Mouse (Mus musculus): ENCODE measurements around the gene Lamb1. TPM values are rescaled to one million over a fixed set of nuclear protein-coding genes. Genes with fewer than 3 reads are reported as not detected.

Gene Lamb1
- polyA plus RNA-seq, 1 experiment, result 142 TPM

- H3K9me3 ChIP-seq (replicated peaks; ENCODE audit: control insufficient read depth, insufficient read depth, low read length, poor library complexity, severe bottlenecking), result no peaks in the 10 kb centered on the region
- H3K27ac ChIP-seq (ENCODE audit: insufficient read depth, low read length), result no peak overlapping the region
- no peak overlapping the region for H3K4me3 ChIP-seq (ENCODE audit: low read depth, low read length)
- peaks cover 6% of the 10 kb centered on the region; the same call in 1 of the 2 replicates for H3K36me3 ChIP-seq (ENCODE audit: control insufficient read depth, insufficient read depth, low read length, poor library complexity, severe bottlenecking)
- no peak overlapping the region for H3K9ac ChIP-seq (ENCODE audit: low read depth, poor library complexity, severe bottlenecking)
- no peaks in the 10 kb centered on the region for H3K4me1 ChIP-seq (ENCODE audit: control insufficient read depth, insufficient read depth, low read length)
- TF ChIP-seq POLR2A (IDR thresholded peaks at IDR 0.05; ENCODE audit: insufficient read depth, low read length) (no peak), EP300 (IDR thresholded peaks at IDR 0.05; ENCODE audit: insufficient read depth, low read depth, low read length) (no peak), CTCF (IDR thresholded peaks at IDR 0.05; ENCODE audit: low read depth, low read length) (no peak)
- H3K27me3 ChIP-seq (ENCODE audit: control insufficient read depth, insufficient read depth, low read length, poor library complexity, severe bottlenecking), result no peaks in the 10 kb centered on the region
Measured at GRCm38 (mm10) chr12:31281100-31281591, 16.1 kb downstream of the Lamb1 start.

DNA sequence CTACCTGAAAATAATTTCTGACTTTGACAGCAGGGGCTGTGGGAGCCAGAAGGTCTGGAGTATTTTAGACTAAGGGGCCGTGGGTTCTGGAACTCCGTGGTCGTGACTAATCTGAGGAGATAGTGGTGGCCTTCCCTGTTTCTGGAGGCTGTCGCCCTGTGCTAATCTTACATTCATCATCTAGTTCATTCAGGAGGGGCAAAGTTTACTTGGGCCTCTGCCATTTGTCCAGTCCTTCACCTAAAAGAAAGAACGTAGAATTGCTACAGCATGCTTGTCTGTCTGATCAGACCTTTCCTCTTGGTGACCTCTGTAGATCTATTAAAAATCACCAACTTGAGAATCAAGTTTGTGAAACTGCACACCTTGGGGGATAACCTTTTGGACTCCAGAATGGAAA is 17.2 kb downstream of the Lamb1 start:
- Histone ChIP-seq H3K4me1 (ENCODE audit: control insufficient read depth, insufficient read depth, low read length) (no peaks in the 10 kb centered on the region), H3K9me3 (replicated peaks; ENCODE audit: control insufficient read depth, insufficient read depth, low read length, poor library complexity, severe bottlenecking) (no peaks in the 10 kb centered on the region), H3K4me3 (ENCODE audit: low read depth, low read length) (no peak overlapping the region), H3K9ac (ENCODE audit: low read depth, poor library complexity, severe bottlenecking) (no peak overlapping the region), H3K27me3 (ENCODE audit: control insufficient read depth, insufficient read depth, low read length, poor library complexity, severe bottlenecking) (no peaks in the 10 kb centered on the region), H3K27ac (ENCODE audit: insufficient read depth, low read length) (no peak overlapping the region), H3K36me3 (ENCODE audit: control insufficient read depth, insufficient read depth, low read length, poor library complexity, severe bottlenecking) (peaks cover 4% of the 10 kb centered on the region; the same call in 1 of the 2 replicates)
- TF ChIP-seq POLR2A (IDR thresholded peaks at IDR 0.05; ENCODE audit: insufficient read depth, low read length) (no peak), EP300 (IDR thresholded peaks at IDR 0.05; ENCODE audit: insufficient read depth, low read depth, low read length) (no peak), CTCF (IDR thresholded peaks at IDR 0.05; ENCODE audit: low read depth, low read length) (no peak)

DNA sequence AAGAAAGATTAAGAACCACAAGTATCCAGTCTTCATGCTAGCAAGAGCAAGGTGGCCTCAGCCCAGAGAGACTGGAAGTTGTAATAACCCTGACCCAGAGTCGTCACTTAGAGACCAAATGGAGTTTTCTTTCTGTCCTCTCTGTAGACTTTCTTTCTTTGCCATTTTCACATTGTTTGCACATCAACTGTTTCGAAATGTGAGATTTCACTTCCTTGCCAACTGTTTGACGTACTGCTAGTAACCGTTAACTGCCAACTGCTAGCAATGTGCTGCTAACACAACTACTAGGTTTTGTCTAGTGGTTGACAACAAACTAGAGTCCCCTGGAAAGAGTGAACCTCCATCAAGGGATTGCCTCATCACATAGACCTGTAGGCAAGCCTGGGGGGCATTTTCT is 18.1 kb downstream of the Lamb1 start:
- no peaks in the 10 kb centered on the region for H3K9me3 ChIP-seq (replicated peaks; ENCODE audit: control insufficient read depth, insufficient read depth, low read length, poor library complexity, severe bottlenecking)
- no peak overlapping the region for H3K27ac ChIP-seq (ENCODE audit: insufficient read depth, low read length)
- no peaks in the 10 kb centered on the region for H3K4me1 ChIP-seq (ENCODE audit: control insufficient read depth, insufficient read depth, low read length)
- peaks cover 8% of the 10 kb centered on the region; the same call in 1 of the 2 replicates for H3K36me3 ChIP-seq (ENCODE audit: control insufficient read depth, insufficient read depth, low read length, poor library complexity, severe bottlenecking)
- TF ChIP-seq EP300 (IDR thresholded peaks at IDR 0.05; ENCODE audit: insufficient read depth, low read depth, low read length), result no peak
- no peak for TF ChIP-seq CTCF (IDR thresholded peaks at IDR 0.05; ENCODE audit: low read depth, low read length)
- TF ChIP-seq POLR2A (IDR thresholded peaks at IDR 0.05; ENCODE audit: insufficient read depth, low read length), result no peak
- no peak overlapping the region for H3K4me3 ChIP-seq (ENCODE audit: low read depth, low read length)
- H3K9ac ChIP-seq (ENCODE audit: low read depth, poor library complexity, severe bottlenecking), result no peak overlapping the region
- H3K27me3 ChIP-seq (ENCODE audit: control insufficient read depth, insufficient read depth, low read length, poor library complexity, severe bottlenecking), result no peaks in the 10 kb centered on the region

DNA sequence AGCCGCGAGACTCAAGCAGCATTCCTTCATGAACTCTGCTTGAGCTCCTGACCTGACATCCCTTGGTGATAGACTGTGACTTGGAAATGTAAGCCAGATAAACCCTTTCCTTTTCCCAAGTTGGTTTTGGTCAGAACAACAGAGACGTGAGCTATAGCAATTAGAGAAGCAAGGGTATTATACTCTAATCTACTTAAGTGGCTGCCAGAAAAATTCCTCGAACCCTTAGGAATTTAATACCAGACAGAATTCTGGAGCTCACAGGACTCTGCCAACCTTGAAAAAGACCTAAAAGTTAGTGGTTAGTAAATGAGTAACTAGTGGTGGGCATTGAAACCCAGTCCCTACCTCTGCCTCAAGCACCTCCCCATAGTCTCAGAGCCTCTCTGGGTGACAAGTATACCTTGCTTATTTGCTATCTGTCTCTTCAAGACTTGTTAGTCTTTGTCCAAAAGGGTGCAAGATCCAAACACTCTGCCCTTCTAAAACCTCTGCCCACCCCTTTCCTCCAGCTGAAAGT is 18.6 kb downstream of the Lamb1 start:
- Histone ChIP-seq H3K36me3 (ENCODE audit: control insufficient read depth, insufficient read depth, low read length, poor library complexity, severe bottlenecking) (peaks cover 7% of the 10 kb centered on the region; the same call in 1 of the 2 replicates), H3K4me3 (ENCODE audit: low read depth, low read length) (no peak overlapping the region), H3K9ac (ENCODE audit: low read depth, poor library complexity, severe bottlenecking) (no peak overlapping the region), H3K27ac (ENCODE audit: insufficient read depth, low read length) (no peak overlapping the region), H3K27me3 (ENCODE audit: control insufficient read depth, insufficient read depth, low read length, poor library complexity, severe bottlenecking) (no peaks in the 10 kb centered on the region), H3K4me1 (ENCODE audit: control insufficient read depth, insufficient read depth, low read length) (no peaks in the 10 kb centered on the region), H3K9me3 (replicated peaks; ENCODE audit: control insufficient read depth, insufficient read depth, low read length, poor library complexity, severe bottlenecking) (no peaks in the 10 kb centered on the region)
- TF ChIP-seq EP300 (IDR thresholded peaks at IDR 0.05; ENCODE audit: insufficient read depth, low read depth, low read length), result no peak
- TF ChIP-seq POLR2A (IDR thresholded peaks at IDR 0.05; ENCODE audit: insufficient read depth, low read length), result no peak
- TF ChIP-seq CTCF (IDR thresholded peaks at IDR 0.05; ENCODE audit: low read depth, low read length), result no peak

- H3K9ac ChIP-seq (ENCODE audit: low read depth, poor library complexity, severe bottlenecking), result no peak overlapping the region
- H3K4me3 ChIP-seq (ENCODE audit: low read depth, low read length), result no peak overlapping the region
- no peak overlapping the region for H3K27ac ChIP-seq (ENCODE audit: insufficient read depth, low read length)
- TF ChIP-seq CTCF (IDR thresholded peaks at IDR 0.05; ENCODE audit: low read depth, low read length), result no peak
- no peak for TF ChIP-seq POLR2A (IDR thresholded peaks at IDR 0.05; ENCODE audit: insufficient read depth, low read length)
- no peak for TF ChIP-seq EP300 (IDR thresholded peaks at IDR 0.05; ENCODE audit: insufficient read depth, low read depth, low read length)
- H3K4me1 ChIP-seq (ENCODE audit: control insufficient read depth, insufficient read depth, low read length), result peaks cover 3% of the 10 kb centered on the region
- no peaks in the 10 kb centered on the region for H3K9me3 ChIP-seq (replicated peaks; ENCODE audit: control insufficient read depth, insufficient read depth, low read length, poor library complexity, severe bottlenecking)
- H3K36me3 ChIP-seq (ENCODE audit: control insufficient read depth, insufficient read depth, low read length, poor library complexity, severe bottlenecking), result peaks cover 12% of the 10 kb centered on the region
- H3K27me3 ChIP-seq (ENCODE audit: control insufficient read depth, insufficient read depth, low read length, poor library complexity, severe bottlenecking), result no peaks in the 10 kb centered on the region
Measured at GRCm38 (mm10) chr12:31289046-31289445, 24.0 kb downstream of the Lamb1 start.

GRCm38 (mm10) chr12:31290951-31291350 is 25.9 kb downstream of the Lamb1 start:
- TF ChIP-seq POLR2A (IDR thresholded peaks at IDR 0.05; ENCODE audit: insufficient read depth, low read length), result no peak
- TF ChIP-seq CTCF (IDR thresholded peaks at IDR 0.05; ENCODE audit: low read depth, low read length), result no peak
- no peak for TF ChIP-seq EP300 (IDR thresholded peaks at IDR 0.05; ENCODE audit: insufficient read depth, low read depth, low read length)
- Histone ChIP-seq H3K9me3 (replicated peaks; ENCODE audit: control insufficient read depth, insufficient read depth, low read length, poor library complexity, severe bottlenecking) (no peaks in the 10 kb centered on the region), H3K27ac (ENCODE audit: insufficient read depth, low read length) (no peak overlapping the region), H3K4me1 (ENCODE audit: control insufficient read depth, insufficient read depth, low read length) (peaks cover 4% of the 10 kb centered on the region), H3K36me3 (ENCODE audit: control insufficient read depth, insufficient read depth, low read length, poor library complexity, severe bottlenecking) (peaks cover 12% of the 10 kb centered on the region), H3K9ac (ENCODE audit: low read depth, poor library complexity, severe bottlenecking) (no peak overlapping the region), H3K4me3 (ENCODE audit: low read depth, low read length) (no peak overlapping the region), H3K27me3 (ENCODE audit: control insufficient read depth, insufficient read depth, low read length, poor library complexity, severe bottlenecking) (no peaks in the 10 kb centered on the region)
